Mouse (Mus musculus) layer of hippocampus, adult 2 months (tissue): ENCODE data around the gene Atg16l1. TPM values are rescaled to one million over a fixed set of nuclear protein-coding genes. Genes with fewer than 3 reads are reported as not detected.

Source experiments
- DNase-seq, 2 experiments: peaks; one replicate each; pipeline ENCODE4 v3.0.0; 2022; ENCODE audit warnings: low spot score in 2 of 2
- H3K27ac ChIP-seq: fragments of 200-600 bp; 2 replicates; pipeline ENCODE4 v1.8.1; 2022
- H3K4me3 ChIP-seq: fragments of 200-600 bp; 2 replicates; pipeline ENCODE4 v1.8.1; 2022; ENCODE audit warnings: mild to moderate bottlenecking
- CTCF ChIP-seq: fragments of 200-600 bp; conservative IDR thresholded peaks from 2 replicates; pipeline ENCODE4 v1.8.1; 2022; ENCODE audit warnings: antibody characterized with exemption, mild to moderate bottlenecking, moderate library complexity
- total RNA-seq, 2 experiments: library from RNA; stranded (reverse); gene quantifications; 2 replicates each; pipeline ENCODE4 v1.2.3; 2021

The Atg16l1 gene
- total RNA-seq, 2 experiments from 2014 or later = 66.2 to 71.9 TPM

- TF ChIP-seq CTCF = no peak
- Histone ChIP-seq H3K27ac (peak overlapping the region; percentile 84), H3K4me3 (no peak overlapping the region)
- peak; percentile 54 to 63 for DNase-seq
These were observed 22.5 kb upstream of the Atg16l1 start for GRCm38 (mm10) chr1:87733212-87733611.

- no peak overlapping the region for H3K4me3 ChIP-seq
- DNase-seq = no peak
- H3K27ac ChIP-seq = peak overlapping the region; percentile 84
- TF ChIP-seq CTCF = no peak
These were observed 21.5 kb upstream of the Atg16l1 start for GRCm38 (mm10) chr1:87734153-87734552.

GRCm38 (mm10) chr1:87740584-87741290, 14.9 kb upstream of the Atg16l1 start:
- peak; percentile 77 for TF ChIP-seq CTCF
- no peak for DNase-seq
- Histone ChIP-seq H3K27ac (peak overlapping the region; percentile 67), H3K4me3 (no peak overlapping the region)

DNA sequence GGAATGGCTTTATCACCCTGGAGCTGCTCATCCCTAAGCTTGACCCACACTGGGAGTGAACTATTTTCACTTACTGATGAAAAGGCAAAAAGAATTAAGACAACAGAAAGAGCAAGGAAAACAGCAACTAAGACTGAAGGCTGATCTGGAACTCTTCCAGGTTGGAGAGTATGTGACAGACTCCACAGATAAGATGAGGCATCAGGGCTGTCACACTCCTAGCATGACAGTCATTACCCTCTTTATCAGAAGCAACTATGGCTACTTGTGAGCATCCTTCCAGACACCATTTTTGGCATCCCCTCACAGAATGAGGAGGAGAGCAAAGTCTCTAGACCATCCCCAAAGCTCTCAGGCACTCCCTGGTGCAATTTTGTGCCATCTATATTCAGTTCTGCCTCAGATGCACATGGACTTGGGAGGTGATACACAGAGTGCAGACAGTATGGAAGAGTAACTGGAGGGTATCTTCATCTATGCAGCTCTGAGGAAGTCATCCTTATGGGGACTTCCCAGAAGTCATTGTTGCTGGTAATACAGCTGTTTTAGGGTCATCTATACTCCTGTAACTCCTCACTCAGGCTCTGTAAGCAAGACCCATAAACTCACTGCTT, 6.2 kb upstream of the Atg16l1 start:
- TF ChIP-seq CTCF = no peak
- no peak overlapping the region for H3K27ac ChIP-seq
- H3K4me3 ChIP-seq = no peak overlapping the region
- no peak for DNase-seq

- Histone ChIP-seq H3K27ac (no peak overlapping the region), H3K4me3 (no peak overlapping the region)
- no peak for TF ChIP-seq CTCF
- DNase-seq = no peak
These were observed 8.2 kb downstream of the Atg16l1 start for GRCm38 (mm10) chr1:87763821-87764220.

GRCm38 (mm10) chr1:87765741-87766140, 10.1 kb downstream of the Atg16l1 start:
- H3K27ac ChIP-seq = no peak overlapping the region
- TF ChIP-seq CTCF = no peak
- no peak overlapping the region for H3K4me3 ChIP-seq
- no peak for DNase-seq

DNA sequence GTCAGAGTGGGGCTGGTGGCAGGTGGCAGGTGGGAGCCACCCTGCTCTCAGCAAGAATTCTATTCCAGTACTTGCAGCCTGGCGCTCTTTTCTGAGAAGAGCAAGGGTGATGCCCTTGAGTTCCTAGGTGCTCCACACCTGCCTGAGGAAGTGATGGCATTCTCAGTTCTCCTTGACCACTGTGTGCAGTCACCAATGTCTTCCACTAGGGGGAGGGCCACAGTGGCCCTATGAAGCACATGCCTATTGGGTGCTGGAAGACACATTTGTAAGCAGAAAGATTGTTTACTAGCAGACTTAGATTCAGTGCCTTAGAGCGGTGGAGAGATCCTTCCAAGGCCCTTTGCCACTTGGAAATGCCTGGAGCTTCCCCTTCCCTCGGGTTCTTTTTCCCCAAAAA, 10.6 kb downstream of the Atg16l1 start:
- Histone ChIP-seq H3K27ac (no peak overlapping the region), H3K4me3 (no peak overlapping the region)
- DNase-seq = no peak
- peak; percentile 85 for TF ChIP-seq CTCF

- no peak overlapping the region for H3K4me3 ChIP-seq
- no peak for DNase-seq
- H3K27ac ChIP-seq = no peak overlapping the region
- TF ChIP-seq CTCF = no peak
These were observed 13.6 kb downstream of the Atg16l1 start for GRCm38 (mm10) chr1:87769263-87769662.

DNA sequence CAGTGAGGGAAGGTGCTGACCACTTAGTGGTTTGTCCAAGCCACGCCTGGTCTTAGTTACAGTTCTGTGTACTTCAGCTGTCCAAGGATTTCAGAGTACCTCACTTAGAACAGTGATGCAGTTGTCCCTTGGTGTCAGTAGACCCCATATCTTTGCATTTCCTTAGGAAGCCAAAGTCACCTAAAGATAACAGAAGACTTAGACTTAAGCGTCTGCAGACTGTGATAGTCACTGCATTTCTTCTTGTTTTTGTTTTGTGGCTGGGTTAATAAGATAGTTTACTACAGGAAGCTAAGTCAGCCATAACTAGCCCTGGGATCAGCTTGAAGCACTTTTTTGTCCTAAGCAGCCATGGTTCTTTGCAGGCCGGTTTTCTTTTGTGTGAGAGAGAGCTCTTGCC, 14.8 kb downstream of the Atg16l1 start:
- H3K4me3 ChIP-seq = no peak overlapping the region
- no peak overlapping the region for H3K27ac ChIP-seq
- no peak for DNase-seq
- TF ChIP-seq CTCF = no peak

DNA sequence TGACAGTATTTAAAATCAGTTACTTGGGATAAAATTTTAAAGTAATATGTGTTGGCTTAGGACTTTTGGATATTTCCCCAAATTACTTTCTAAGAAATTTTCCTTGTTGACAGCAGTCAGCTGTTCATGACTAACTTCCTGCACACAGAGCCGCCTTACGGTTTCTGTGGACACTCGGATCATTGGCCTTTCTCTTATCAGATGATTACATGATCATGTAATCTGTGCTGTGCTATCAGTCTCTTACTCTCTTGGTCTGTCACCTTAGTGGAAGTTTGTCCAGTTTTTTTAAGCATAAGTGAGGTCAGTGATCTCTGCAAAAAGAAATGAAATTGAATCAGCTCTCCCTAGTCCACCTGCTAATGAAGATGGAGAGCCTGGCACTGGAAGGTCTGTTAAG, 16.1 kb downstream of the Atg16l1 start:
- no peak for TF ChIP-seq CTCF
- no peak overlapping the region for H3K27ac ChIP-seq
- DNase-seq = no peak
- no peak overlapping the region for H3K4me3 ChIP-seq

- DNase-seq = no peak
- H3K27ac ChIP-seq = no peak overlapping the region
These were observed 17.7 kb downstream of the Atg16l1 start for GRCm38 (mm10) chr1:87773336-87773735.

DNA sequence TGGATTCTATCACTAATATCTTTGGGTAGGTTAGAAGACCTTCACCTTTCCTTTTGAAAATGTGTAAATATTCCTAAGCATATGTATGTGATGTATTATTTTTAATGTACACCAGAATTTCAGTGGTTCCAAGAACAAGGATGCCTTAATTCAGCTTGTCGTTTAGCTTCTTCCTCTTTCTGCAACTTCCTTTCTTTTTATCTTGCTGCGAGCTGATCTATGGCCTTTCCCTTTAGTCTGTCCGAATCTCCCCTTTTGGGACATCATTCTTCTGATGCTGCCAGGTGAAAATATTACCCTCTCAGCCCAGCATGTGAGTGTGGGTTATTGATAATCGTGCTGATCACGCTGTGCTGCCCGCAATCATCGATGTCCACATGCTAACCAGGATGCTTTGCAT, 19.2 kb downstream of the Atg16l1 start:
- no peak overlapping the region for H3K27ac ChIP-seq
- DNase-seq = no peak
- no peak for TF ChIP-seq CTCF
- no peak overlapping the region for H3K4me3 ChIP-seq

More at GRCm38 (mm10) chr1:87773336-87773735, 17.7 kb downstream of the Atg16l1 start:
- no peak for TF ChIP-seq CTCF
- no peak overlapping the region for H3K4me3 ChIP-seq

- no peak overlapping the region for H3K27ac ChIP-seq
- no peak for DNase-seq
- H3K4me3 ChIP-seq = no peak overlapping the region
- no peak for TF ChIP-seq CTCF
These were observed 23.6 kb downstream of the Atg16l1 start for GRCm38 (mm10) chr1:87779204-87779785.

GRCm38 (mm10) chr1:87785703-87786102, 30.0 kb downstream of the Atg16l1 start:
- no peak for TF ChIP-seq CTCF
- Histone ChIP-seq H3K27ac (peak overlapping the region; percentile 76), H3K4me3 (no peak overlapping the region)
- no peak for DNase-seq
